Mouse (Mus musculus): ENCODE measurements at regions not wholly inside any gene's neighbourhood (a gene's known extent, or its start where the extent isn't known, plus 50 kb on each side); places are given as distances from the start of the nearest gene placed in this dataset.
A peak's percentile ranks its signal among the peaks of the same experiment; 100 is the strongest.

GRCm38 (mm10) chr19:14681306-14681705 is 83.5 kb upstream of the Tle4 start:
- no peaks in the 10 kb centered on the region for H3K36me3 ChIP-seq (ENCODE audit: control insufficient read depth, insufficient read depth, low read length)
- no peak for ATAC-seq (ENCODE audit: low FRiP score, low TSS enrichment)
- peak overlapping the region; percentile 4; the same call in 1 of the 2 replicates for H3K4me2 ChIP-seq (replicated peaks; ENCODE audit: low read depth, low read length)

GRCm38 (mm10) chr19:14679776-14680175 is 81.9 kb upstream of the Tle4 start:
- no peaks in the 10 kb centered on the region for H3K36me3 ChIP-seq (ENCODE audit: control insufficient read depth, insufficient read depth, low read length)
- WGBS: 93% methylated on average over 2 of the region's 2 CpGs
- ATAC-seq (ENCODE audit: low FRiP score, low TSS enrichment): no peak
- H3K27ac ChIP-seq (ENCODE audit: low read depth, low read length): no peak overlapping the region
- no peaks in the 10 kb centered on the region for H3K4me1 ChIP-seq (ENCODE audit: control insufficient read depth, insufficient read depth, low read length)
- no peak overlapping the region for H3K4me3 ChIP-seq (ENCODE audit: low read length)
- no peaks in the 10 kb centered on the region for H3K27me3 ChIP-seq (ENCODE audit: control insufficient read depth, insufficient read depth, low read length)
- no peak overlapping the region for H3K4me2 ChIP-seq (replicated peaks; ENCODE audit: low read depth, low read length)
- no peak overlapping the region for H3K9ac ChIP-seq (ENCODE audit: low read depth, low read length)
- H3K9me3 ChIP-seq (ENCODE audit: control insufficient read depth, low read length): no peaks in the 10 kb centered on the region

More at GRCm38 (mm10) chr19:14681306-14681705, 83.5 kb upstream of the Tle4 start:
- Histone ChIP-seq H3K4me3 (ENCODE audit: low read length) (no peak overlapping the region), H3K27ac (ENCODE audit: low read depth, low read length) (no peak overlapping the region), H3K4me1 (ENCODE audit: control insufficient read depth, insufficient read depth, low read length) (no peaks in the 10 kb centered on the region), H3K9ac (ENCODE audit: low read depth, low read length) (no peak overlapping the region), H3K27me3 (ENCODE audit: control insufficient read depth, insufficient read depth, low read length) (no peaks in the 10 kb centered on the region), H3K9me3 (ENCODE audit: control insufficient read depth, low read length) (no peaks in the 10 kb centered on the region)
- 28% methylated on average over 11 of the region's 11 CpGs for WGBS

DNA sequence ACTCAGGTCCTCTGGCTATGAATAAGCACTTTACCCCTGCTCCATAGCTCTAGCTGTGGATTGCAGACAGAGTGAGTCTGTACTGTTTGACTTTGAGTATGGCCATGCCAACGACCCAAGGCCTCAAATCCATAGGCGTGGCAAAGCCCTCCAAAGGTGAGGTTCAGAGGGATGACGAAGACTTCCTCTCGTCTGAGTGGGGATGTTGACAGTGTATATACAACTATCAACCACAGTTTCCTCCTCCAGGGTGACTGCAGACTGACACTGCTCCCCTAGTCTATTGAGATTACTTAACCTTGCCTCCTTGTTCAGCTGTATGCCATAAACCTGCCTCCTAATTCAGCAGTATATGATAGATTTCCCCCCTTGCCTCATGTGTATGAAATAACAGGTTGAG is 80.7 kb upstream of the Tle4 start:
- ATAC-seq (ENCODE audit: low FRiP score, low TSS enrichment): no peak
- Histone ChIP-seq H3K27me3 (ENCODE audit: control insufficient read depth, insufficient read depth, low read length) (no peaks in the 10 kb centered on the region), H3K4me3 (ENCODE audit: low read length) (no peak overlapping the region), H3K9ac (ENCODE audit: low read depth, low read length) (no peak overlapping the region), H3K36me3 (ENCODE audit: control insufficient read depth, insufficient read depth, low read length) (no peaks in the 10 kb centered on the region), H3K9me3 (ENCODE audit: control insufficient read depth, low read length) (no peaks in the 10 kb centered on the region), H3K27ac (ENCODE audit: low read depth, low read length) (no peak overlapping the region), H3K4me2 (replicated peaks; ENCODE audit: low read depth, low read length) (no peak overlapping the region), H3K4me1 (ENCODE audit: control insufficient read depth, insufficient read depth, low read length) (no peaks in the 10 kb centered on the region)
- WGBS: 73% methylated on average over 4 of the region's 4 CpGs

DNA sequence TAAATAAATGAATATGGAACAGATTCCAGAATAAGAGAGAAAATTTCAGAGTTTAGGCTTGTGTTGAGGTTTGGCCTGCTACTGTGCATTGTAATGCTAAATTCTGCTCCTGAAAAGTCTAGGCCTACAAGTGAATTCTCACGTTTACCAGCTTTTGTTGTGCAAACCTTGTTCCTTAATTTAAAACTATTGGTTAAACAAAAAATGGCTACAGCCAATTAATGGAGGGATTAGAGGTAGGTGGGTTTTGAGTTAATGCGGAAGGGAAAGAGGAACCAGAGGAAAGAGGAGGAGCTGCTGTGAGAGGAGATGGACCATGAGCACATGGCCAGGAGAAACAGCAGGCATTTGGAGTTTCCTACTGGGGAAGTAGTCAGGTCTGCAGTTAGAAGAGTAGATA is 79.1 kb upstream of the Tle4 start:
- Histone ChIP-seq H3K36me3 (ENCODE audit: control insufficient read depth, insufficient read depth, low read length) (no peaks in the 10 kb centered on the region), H3K9me3 (ENCODE audit: control insufficient read depth, low read length) (no peaks in the 10 kb centered on the region), H3K27ac (ENCODE audit: low read depth, low read length) (no peak overlapping the region), H3K4me3 (ENCODE audit: low read length) (no peak overlapping the region), H3K27me3 (ENCODE audit: control insufficient read depth, insufficient read depth, low read length) (no peaks in the 10 kb centered on the region), H3K4me2 (replicated peaks; ENCODE audit: low read depth, low read length) (no peak overlapping the region), H3K9ac (ENCODE audit: low read depth, low read length) (no peak overlapping the region), H3K4me1 (ENCODE audit: control insufficient read depth, insufficient read depth, low read length) (no peaks in the 10 kb centered on the region)
- ATAC-seq (ENCODE audit: low FRiP score, low TSS enrichment): no peak
- WGBS: 78% methylated on average over 2 of the region's 2 CpGs

- no peak overlapping the region for H3K4me3 ChIP-seq (ENCODE audit: low read length)
- no peaks in the 10 kb centered on the region for H3K36me3 ChIP-seq (ENCODE audit: control insufficient read depth, insufficient read depth, low read length)
- H3K4me2 ChIP-seq (replicated peaks; ENCODE audit: low read depth, low read length): no peak overlapping the region
- H3K4me1 ChIP-seq (ENCODE audit: control insufficient read depth, insufficient read depth, low read length): no peaks in the 10 kb centered on the region
- no peak overlapping the region for H3K27ac ChIP-seq (ENCODE audit: low read depth, low read length)
- no peaks in the 10 kb centered on the region for H3K9me3 ChIP-seq (ENCODE audit: control insufficient read depth, low read length)
- no peak overlapping the region for H3K9ac ChIP-seq (ENCODE audit: low read depth, low read length)
- no peak for ATAC-seq (ENCODE audit: low FRiP score, low TSS enrichment)
- no peaks in the 10 kb centered on the region for H3K27me3 ChIP-seq (ENCODE audit: control insufficient read depth, insufficient read depth, low read length)
These were observed 72.9 kb upstream of the Tle4 start for GRCm38 (mm10) chr19:14670821-14671104.

DNA sequence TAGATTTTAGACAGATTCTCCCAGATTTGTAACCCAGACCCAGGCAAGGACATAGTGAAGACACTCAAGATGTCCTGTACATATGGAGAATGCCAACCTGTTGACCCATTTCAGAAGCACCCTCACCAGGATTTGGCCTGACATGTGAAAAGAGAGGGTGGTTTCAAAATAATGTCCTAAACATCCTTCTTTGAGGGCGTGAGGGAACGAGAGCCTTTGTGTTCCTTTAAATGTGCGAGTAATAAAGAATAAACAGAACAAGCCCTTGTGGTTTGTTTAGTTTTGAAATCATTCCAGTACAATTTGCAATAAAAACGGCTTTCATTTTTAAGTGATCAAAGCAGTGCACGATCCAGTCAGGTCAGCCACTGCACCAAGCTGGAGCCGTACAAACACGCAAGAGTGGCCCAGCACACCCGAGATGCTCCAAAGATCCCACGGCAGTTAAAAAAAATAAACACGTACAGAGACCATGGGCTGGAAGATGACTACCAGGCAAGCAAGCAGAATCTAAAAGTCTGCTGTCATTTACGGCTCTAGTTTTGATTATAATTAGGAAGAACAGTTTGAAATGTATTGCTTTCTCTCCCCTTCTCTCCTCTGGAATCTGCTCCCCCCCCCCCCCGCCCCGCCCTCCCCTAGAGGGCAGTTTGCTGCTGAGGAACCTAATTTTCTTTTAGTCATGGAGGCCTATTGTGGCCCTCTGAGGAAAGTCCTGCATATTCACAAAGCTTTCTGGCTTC is 72.4 kb upstream of the Tle4 start:
- no peaks in the 10 kb centered on the region for H3K36me3 ChIP-seq (ENCODE audit: control insufficient read depth, insufficient read depth, low read length)
- no peak overlapping the region for H3K27ac ChIP-seq (ENCODE audit: low read depth, low read length)
- H3K9me3 ChIP-seq (ENCODE audit: control insufficient read depth, low read length): no peaks in the 10 kb centered on the region
- no peak overlapping the region for H3K4me3 ChIP-seq (ENCODE audit: low read length)
- peak overlapping the region; percentile 17 for H3K4me2 ChIP-seq (replicated peaks; ENCODE audit: low read depth, low read length)
- H3K27me3 ChIP-seq (ENCODE audit: control insufficient read depth, insufficient read depth, low read length): no peaks in the 10 kb centered on the region
- 40% methylated on average over 11 of the region's 13 CpGs for WGBS
- H3K9ac ChIP-seq (ENCODE audit: low read depth, low read length): no peak overlapping the region
- no peak for ATAC-seq (ENCODE audit: low FRiP score, low TSS enrichment)
- no peaks in the 10 kb centered on the region for H3K4me1 ChIP-seq (ENCODE audit: control insufficient read depth, insufficient read depth, low read length)

GRCm38 (mm10) chr19:14668512-14669181 is 70.8 kb upstream of the Tle4 start:
- Histone ChIP-seq H3K9me3 (ENCODE audit: control insufficient read depth, low read length) (no peaks in the 10 kb centered on the region), H3K27ac (ENCODE audit: low read depth, low read length) (no peak overlapping the region), H3K4me2 (replicated peaks; ENCODE audit: low read depth, low read length) (no peak overlapping the region), H3K4me1 (ENCODE audit: control insufficient read depth, insufficient read depth, low read length) (no peaks in the 10 kb centered on the region), H3K36me3 (ENCODE audit: control insufficient read depth, insufficient read depth, low read length) (no peaks in the 10 kb centered on the region), H3K4me3 (ENCODE audit: low read length) (no peak overlapping the region), H3K9ac (ENCODE audit: low read depth, low read length) (no peak overlapping the region), H3K27me3 (ENCODE audit: control insufficient read depth, insufficient read depth, low read length) (no peaks in the 10 kb centered on the region)
- WGBS: 81% methylated on average over 3 of the region's 4 CpGs
- ATAC-seq (ENCODE audit: low FRiP score, low TSS enrichment): no peak

- 87% methylated on average over 3 of the region's 3 CpGs for WGBS
These were observed 67.0 kb upstream of the Tle4 start for GRCm38 (mm10) chr19:14664682-14665417.

GRCm38 (mm10) chr19:14664096-14664586 is 66.3 kb upstream of the Tle4 start:
- H3K27me3 ChIP-seq (ENCODE audit: control insufficient read depth, insufficient read depth, low read length): no peaks in the 10 kb centered on the region
- no peak overlapping the region for H3K27ac ChIP-seq (ENCODE audit: low read depth, low read length)
- no peaks in the 10 kb centered on the region for H3K4me1 ChIP-seq (ENCODE audit: control insufficient read depth, insufficient read depth, low read length)
- no peaks in the 10 kb centered on the region for H3K36me3 ChIP-seq (ENCODE audit: control insufficient read depth, insufficient read depth, low read length)
- no peaks in the 10 kb centered on the region for H3K9me3 ChIP-seq (ENCODE audit: control insufficient read depth, low read length)
- H3K4me2 ChIP-seq (replicated peaks; ENCODE audit: low read depth, low read length): no peak overlapping the region
- H3K9ac ChIP-seq (ENCODE audit: low read depth, low read length): no peak overlapping the region
- no peak overlapping the region for H3K4me3 ChIP-seq (ENCODE audit: low read length)
- no peak for ATAC-seq (ENCODE audit: low FRiP score, low TSS enrichment)
- WGBS: 54% methylated on average over 2 of the region's 2 CpGs

More at GRCm38 (mm10) chr19:14664682-14665417, 67.0 kb upstream of the Tle4 start:
- Histone ChIP-seq H3K27me3 (ENCODE audit: control insufficient read depth, insufficient read depth, low read length) (no peaks in the 10 kb centered on the region), H3K27ac (ENCODE audit: low read depth, low read length) (no peak overlapping the region), H3K9ac (ENCODE audit: low read depth, low read length) (no peak overlapping the region), H3K4me3 (ENCODE audit: low read length) (no peak overlapping the region), H3K36me3 (ENCODE audit: control insufficient read depth, insufficient read depth, low read length) (no peaks in the 10 kb centered on the region), H3K4me2 (replicated peaks; ENCODE audit: low read depth, low read length) (no peak overlapping the region), H3K4me1 (ENCODE audit: control insufficient read depth, insufficient read depth, low read length) (no peaks in the 10 kb centered on the region), H3K9me3 (ENCODE audit: control insufficient read depth, low read length) (no peaks in the 10 kb centered on the region)
- ATAC-seq (ENCODE audit: low FRiP score, low TSS enrichment): no peak
